Mouse (Mus musculus) cerebellum, adult 9-11 months (tissue): ENCODE measurements around the gene Atp5h.
"Not testable (repeated sequence)": the region's sequence is repeated elsewhere in the genome, so short reads cannot be mapped to it uniquely, and the experiment has no call there.

Source experiments
- DNase-seq: peaks from one replicate; pipeline ENCODE4 v3.0.0; 2022

Gene Atp5h

GRCm38 (mm10) chr11:115419531-115420237, at the start of gene Atp5h, which contains the start of gene Kctd2:
TSS of gene Atp5h (minus strand) at chr11:115419962.
TSS of gene Kctd2 (plus strand) at chr11:115420128.
- DNase-seq = peak; percentile 97

- DNase-seq = no peak
These were observed 47.5 kb upstream of the Atp5h start for GRCm38 (mm10) chr11:115467217-115467618.

GRCm38 (mm10) chr11:115464851-115465250, 45.1 kb upstream of the Atp5h start:
- no peak for DNase-seq

GRCm38 (mm10) chr11:115463397-115463796, 43.6 kb upstream of the Atp5h start:
- no peak for DNase-seq

GRCm38 (mm10) chr11:115462243-115462891, 42.6 kb upstream of the Atp5h start, which contains the start of gene Slc16a5:
TSS of gene Slc16a5 (plus strand) at chr11:115462474.
- DNase-seq = peak; percentile 25

- DNase-seq = no peak
These were observed 42.1 kb upstream of the Atp5h start for GRCm38 (mm10) chr11:115461846-115462242.

GRCm38 (mm10) chr11:115460976-115461375, 41.2 kb upstream of the Atp5h start:
- DNase-seq = no peak

- DNase-seq = no peak
These were observed 37.6 kb upstream of the Atp5h start for GRCm38 (mm10) chr11:115457405-115457804.

- DNase-seq = no peak
These were observed 36.4 kb upstream of the Atp5h start for GRCm38 (mm10) chr11:115456182-115456581.

- DNase-seq = no peak
These were observed 35.9 kb upstream of the Atp5h start for GRCm38 (mm10) chr11:115455619-115456018.

- DNase-seq = not testable (repeated sequence)
These were observed 35.1 kb upstream of the Atp5h start for GRCm38 (mm10) chr11:115454822-115455221.

- DNase-seq = no peak
These were observed 33.5 kb upstream of the Atp5h start for GRCm38 (mm10) chr11:115453306-115453705.

GRCm38 (mm10) chr11:115452281-115452860, 32.6 kb upstream of the Atp5h start:
- no peak for DNase-seq

GRCm38 (mm10) chr11:115451781-115452241, 32.0 kb upstream of the Atp5h start:
- DNase-seq = no peak

- no peak for DNase-seq
These were observed 30.4 kb upstream of the Atp5h start for GRCm38 (mm10) chr11:115450176-115450575.

- DNase-seq = no peak
These were observed 29.2 kb upstream of the Atp5h start for GRCm38 (mm10) chr11:115448998-115449397.

GRCm38 (mm10) chr11:115448075-115448474, 28.3 kb upstream of the Atp5h start:
- no peak for DNase-seq

GRCm38 (mm10) chr11:115447321-115447885, 27.6 kb upstream of the Atp5h start:
- DNase-seq = no peak

- no peak for DNase-seq
These were observed 27.1 kb upstream of the Atp5h start for GRCm38 (mm10) chr11:115446906-115447305.

GRCm38 (mm10) chr11:115441417-115441816, 21.7 kb upstream of the Atp5h start:
- no peak for DNase-seq

GRCm38 (mm10) chr11:115439906-115440595, 20.3 kb upstream of the Atp5h start, which contains the start of gene Trim80:
TSS of gene Trim80 (plus strand) at chr11:115440545.
- DNase-seq = no peak

GRCm38 (mm10) chr11:115439326-115439725, 19.6 kb upstream of the Atp5h start:
- DNase-seq = no peak
